Mouse (Mus musculus): Measurements from ENCODE around the gene Cbln4.
A peak's percentile ranks its signal among the peaks of the same experiment; 100 is the strongest.

Gene Cbln4

GRCm38 (mm10) chr2:172043235-172043610, at the start of gene Cbln4:
Cbln4 (minus strand) TSS chr2:172043466.
- no peak for DNase-seq (ENCODE audit: low spot score in 2 of 2)

- no peak for DNase-seq (ENCODE audit: low spot score in 2 of 2)
These were observed 35.3 kb upstream of the Cbln4 start for GRCm38 (mm10) chr2:172078596-172078995.

- no peak for DNase-seq (ENCODE audit: low spot score in 2 of 2)
These were observed 33.0 kb upstream of the Cbln4 start for GRCm38 (mm10) chr2:172076295-172076694.

DNA sequence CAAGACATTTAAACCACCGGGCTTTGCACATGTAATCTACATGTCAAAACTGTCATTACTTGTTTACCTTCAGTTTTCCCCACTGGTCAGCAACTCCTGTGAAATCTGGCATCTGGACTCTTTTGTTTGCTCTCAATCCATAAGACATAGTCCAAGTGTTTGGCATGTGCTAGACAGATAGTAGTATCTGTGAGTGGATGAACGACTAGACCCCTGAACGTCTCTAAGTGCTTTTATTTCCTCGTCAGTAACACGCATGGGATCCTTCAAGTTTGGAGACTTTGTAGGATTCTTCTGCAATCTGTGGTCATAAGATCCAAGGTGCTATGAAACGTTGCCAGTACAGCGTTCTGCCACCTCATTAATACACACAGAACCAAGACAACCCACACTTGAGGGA, 19.6 kb upstream of the Cbln4 start:
- no peak for DNase-seq (ENCODE audit: low spot score in 2 of 2)

DNA sequence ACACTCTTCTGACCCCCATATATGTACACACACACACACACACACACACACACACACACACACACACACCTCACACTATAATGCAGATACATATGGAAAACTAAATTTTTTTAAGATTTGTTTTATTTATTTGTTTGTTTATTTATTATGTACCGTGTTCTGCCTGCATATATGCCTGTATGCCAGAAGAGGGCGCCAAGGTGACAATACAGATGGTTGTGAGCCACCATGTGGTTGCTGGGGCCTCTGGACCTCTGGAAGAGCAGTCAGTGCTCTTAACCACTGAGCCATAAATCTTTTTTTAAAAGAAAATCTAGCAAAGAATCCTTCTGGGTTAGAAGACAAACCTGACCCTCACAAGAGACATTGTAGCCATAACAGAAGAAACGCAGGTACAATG, 16.5 kb upstream of the Cbln4 start:
- DNase-seq (ENCODE audit: low spot score in 2 of 2), result no peak

GRCm38 (mm10) chr2:172058936-172059665, 15.8 kb upstream of the Cbln4 start:
- no peak for DNase-seq (ENCODE audit: low spot score in 2 of 2)

DNA sequence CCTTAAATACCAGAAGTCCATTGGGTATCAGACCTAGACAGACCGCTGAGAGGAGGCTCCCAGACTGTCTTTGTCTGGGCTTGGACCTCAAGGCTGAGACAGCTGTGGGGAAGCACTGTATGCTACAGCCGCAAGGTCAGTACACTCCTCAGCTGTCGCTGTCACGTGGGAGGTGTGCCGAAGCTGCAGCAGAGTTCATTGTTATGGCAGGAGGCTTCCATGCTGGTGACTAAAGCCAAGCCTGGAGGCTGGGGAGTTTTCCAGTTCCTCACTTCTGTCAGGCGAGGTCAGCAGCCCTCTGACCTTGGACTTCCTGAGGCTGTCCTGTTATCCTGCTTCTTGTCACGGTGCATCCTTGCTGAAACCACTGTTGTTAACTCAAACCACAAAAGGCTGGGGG, 2.7 kb upstream of the Cbln4 start:
- no peak for DNase-seq (ENCODE audit: low spot score in 2 of 2)

DNA sequence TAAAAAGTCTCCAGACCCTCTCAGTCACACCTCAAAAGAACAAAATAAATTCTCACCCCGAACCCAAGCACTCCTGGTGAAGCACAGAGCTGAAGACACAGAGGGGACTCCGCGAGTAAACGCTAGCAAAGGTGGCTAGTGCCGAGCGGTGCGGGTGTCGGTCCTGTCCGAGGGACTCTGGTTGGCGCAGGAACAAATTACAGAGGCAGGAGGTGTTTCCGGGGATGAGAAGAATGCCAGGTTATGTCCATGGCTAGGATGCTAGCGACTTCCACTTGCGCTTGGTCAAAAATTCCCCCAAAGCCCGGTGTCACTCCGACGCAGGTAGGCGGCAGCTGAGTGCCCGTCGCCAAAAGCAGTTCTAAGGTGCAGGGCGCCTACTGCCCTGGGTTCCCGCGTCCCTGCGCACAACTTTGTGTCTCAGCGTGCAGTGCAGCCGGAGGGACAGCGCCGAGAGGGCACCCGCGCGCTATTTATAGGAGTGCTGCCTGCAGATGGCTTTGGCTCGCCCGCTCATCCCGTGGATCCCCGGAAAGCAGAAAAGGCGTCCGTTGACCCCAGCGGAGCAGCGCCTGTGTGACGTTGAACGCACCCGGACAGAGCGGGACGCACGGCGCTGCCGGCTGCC, 545 bp downstream of the Cbln4 start:
- DNase-seq (ENCODE audit: low spot score in 2 of 2), result peak in 1 of 2 experiments; percentile 7

GRCm38 (mm10) chr2:172042125-172042524, 1.1 kb downstream of the Cbln4 start:
- peak; percentile 44 to 47 for DNase-seq (ENCODE audit: low spot score in 2 of 2)

GRCm38 (mm10) chr2:172040859-172041258, 2.4 kb downstream of the Cbln4 start:
- DNase-seq (ENCODE audit: low spot score in 2 of 2), result peak in 1 of 2 experiments; percentile 10

- DNase-seq (ENCODE audit: low spot score in 2 of 2), result no peak
These were observed 3.7 kb downstream of the Cbln4 start for GRCm38 (mm10) chr2:172039601-172040000.

DNA sequence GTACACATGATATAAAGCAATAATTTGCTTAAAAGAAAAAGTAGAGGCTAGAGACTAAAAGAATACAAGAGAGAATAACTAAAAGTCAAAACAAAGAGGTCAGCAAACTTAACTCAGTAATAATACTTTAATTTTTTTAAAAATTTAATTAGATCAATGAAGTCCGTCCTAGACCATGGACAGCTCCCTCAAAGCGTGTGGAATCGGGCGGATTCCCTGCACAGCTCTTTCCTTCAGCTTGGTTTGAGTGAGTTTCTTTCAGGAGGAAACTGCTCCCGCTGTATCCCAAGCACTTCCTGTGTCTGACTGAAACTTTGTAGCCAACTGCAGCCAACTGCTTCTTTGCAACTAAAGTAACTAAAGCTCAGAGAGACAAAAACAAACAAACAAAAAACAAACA, 9.0 kb downstream of the Cbln4 start:
- no peak for DNase-seq (ENCODE audit: low spot score in 2 of 2)

- DNase-seq (ENCODE audit: low spot score in 2 of 2), result no peak
These were observed 17.7 kb downstream of the Cbln4 start for GRCm38 (mm10) chr2:172025459-172026130.

GRCm38 (mm10) chr2:172006726-172007125, 36.5 kb downstream of the Cbln4 start:
- DNase-seq (ENCODE audit: low spot score in 2 of 2), result no peak

DNA sequence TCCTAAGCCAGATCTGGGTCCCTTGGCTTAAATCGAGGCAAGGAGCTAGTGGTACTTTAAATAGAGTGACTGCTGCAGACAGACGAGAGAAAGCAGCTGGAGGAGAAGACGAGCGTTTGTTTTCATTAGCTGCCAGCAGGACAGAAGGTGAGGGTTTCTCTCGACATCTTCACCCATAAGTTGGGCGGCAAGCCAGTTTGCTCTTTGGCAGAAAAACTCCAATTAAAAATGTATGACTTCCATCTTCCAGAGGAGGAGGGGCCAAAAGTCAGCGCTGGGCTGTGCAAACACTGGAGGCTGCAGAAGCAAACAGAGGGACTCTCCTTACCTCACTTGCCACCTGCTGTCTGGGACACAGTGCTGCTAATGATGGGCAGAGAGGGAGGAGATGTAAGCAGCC, 37.3 kb downstream of the Cbln4 start:
- no peak for DNase-seq (ENCODE audit: low spot score in 2 of 2)

- DNase-seq (ENCODE audit: low spot score in 2 of 2), result no peak
These were observed 39.0 kb downstream of the Cbln4 start for GRCm38 (mm10) chr2:172004029-172004984.

DNA sequence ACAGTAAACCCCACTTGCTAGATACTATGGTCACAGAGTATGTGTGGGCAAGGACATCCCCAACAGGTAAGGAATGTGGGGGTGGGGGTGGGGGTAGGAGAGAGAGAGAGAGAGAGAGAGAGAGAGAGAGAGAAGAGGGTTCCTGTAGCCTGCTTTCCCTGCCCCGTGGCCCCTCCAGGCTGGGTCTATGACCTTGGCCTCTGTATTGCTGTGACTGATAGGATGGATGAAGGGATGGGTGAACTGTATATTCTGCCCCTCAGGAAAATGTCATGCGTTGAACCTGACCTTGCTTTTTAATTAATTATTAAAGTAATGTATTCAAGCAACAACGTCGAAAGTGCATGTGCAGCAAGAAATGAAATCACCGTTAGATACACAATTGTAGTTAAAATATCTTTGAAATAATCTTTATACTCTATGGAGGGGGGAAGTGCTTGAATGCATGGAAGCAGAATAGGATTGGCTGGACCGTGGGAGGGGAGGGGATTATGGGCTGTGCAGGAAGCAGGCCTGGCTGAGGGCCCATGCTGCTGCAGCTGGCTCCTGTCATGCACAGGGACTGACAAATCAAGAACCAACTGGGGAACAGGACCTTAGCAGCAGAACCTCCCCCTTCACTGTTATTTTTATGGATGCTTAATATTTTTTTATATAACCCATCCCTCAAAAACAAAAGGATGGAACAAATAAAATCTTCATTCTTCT, 46.1 kb downstream of the Cbln4 start:
- no peak for DNase-seq (ENCODE audit: low spot score in 2 of 2)

DNA sequence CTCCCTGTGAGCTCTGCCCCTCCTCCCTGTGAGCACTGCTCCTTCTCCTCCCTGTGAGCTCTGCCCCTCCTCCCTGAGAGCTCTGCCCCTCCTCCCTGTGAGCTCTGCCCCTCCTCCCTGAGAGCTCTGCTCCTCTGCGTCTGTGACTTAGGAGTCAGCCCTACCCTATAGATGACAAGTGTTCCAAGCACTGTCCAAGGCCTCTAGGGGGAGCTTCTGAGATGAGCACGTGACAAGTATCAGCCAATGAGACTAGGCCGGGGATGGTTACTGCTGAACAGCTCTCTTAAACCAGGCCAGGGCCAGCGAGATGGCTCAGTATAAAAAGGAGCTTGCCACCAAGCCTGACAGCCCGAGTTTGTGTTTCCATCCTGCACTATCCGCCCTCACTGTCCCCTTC, 48.4 kb downstream of the Cbln4 start:
- DNase-seq (ENCODE audit: low spot score in 2 of 2), result no peak

- no peak for DNase-seq (ENCODE audit: low spot score in 2 of 2)
These were observed 49.0 kb downstream of the Cbln4 start for GRCm38 (mm10) chr2:171994240-171994639.

DNA sequence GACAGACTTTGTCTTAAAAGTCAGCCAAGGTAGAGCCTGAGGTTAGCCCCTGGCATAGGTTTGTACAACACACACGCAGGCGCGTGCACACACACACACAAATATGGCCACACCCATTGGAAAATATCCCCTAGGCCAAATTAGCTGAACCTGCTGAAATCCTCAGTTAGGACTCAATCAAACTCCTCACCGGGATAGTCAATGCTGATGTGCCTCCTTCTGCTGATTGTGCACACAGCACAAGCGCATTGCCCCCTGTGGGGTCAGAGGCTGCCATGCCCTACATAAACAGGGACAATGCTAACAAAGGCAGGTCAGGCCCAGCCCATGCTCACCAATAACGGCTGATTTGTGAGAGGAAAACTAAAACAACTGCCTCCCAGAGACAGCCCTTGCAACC, 56.6 kb downstream of the Cbln4 start:
- no peak for DNase-seq (ENCODE audit: low spot score in 2 of 2)

All from frontal cortex, postnatal 25 days (tissue).